Mouse (Mus musculus): ENCODE results near the gene Ccer2.
A peak's percentile ranks its signal among the peaks of the same experiment; 100 is the strongest.

Gene Ccer2

GRCm38 (mm10) chr7:28756079-28756478 is at the start of gene Ccer2:
Gene Ccer2, plus strand, starts transcription at chr7:28756174.
- DNase-seq: no peak

DNA sequence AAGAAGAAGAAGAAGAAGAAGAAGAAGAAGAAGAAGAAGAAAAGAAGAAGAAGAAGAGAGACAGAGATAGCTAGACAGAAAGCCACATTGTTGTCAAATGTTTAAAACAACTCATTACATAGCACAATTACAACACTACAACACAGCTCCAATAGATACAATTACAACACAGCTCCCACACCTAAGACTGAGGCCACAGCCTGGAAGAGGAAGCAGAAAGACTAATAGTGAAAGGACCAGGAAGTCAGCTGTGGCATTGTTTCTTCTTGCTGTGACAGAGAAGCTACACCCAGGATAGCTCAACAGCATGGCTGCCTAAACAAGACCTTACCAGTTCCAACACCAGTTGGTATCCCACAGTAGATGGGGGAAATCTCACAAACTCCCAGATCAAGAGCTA is 46.5 kb upstream of the Ccer2 start:
- no peak for DNase-seq

DNA sequence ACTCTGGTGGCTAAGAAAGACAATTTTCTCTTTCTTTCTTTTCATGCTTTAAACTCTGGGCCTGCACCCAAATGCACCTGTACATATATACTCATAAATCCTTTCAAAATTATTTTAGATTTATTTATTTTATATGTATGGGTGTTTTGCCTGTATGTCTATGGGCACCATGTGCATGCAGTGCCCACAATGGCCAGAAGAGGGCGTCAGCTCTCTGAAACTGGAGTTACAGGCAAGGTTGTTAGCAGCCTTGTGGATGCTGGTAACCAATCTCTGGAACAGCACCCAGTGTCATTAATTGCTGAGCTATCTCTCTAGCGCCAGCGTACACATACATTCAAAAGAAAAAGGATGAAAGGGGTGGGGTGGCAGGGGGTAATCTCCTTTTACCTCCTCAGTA is 45.0 kb upstream of the Ccer2 start:
- DNase-seq: no peak

DNA sequence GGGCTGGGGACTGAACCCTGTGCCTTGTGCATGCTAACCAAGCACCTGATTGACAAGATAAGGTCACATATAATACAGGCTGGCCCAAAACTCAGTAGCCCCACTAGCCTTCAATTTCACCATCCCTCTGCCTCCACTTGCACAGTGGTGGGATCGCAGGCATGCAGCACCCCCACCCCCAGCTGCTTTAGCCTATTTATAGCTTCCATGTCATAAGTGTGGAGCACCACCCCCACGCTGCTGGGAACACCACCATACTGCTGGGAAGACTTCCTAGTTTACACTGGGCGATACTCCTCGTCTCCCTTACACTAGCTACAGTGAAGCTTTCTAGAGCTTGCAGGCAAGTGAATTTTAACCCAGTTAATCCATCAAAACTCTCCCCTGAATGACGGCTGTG is 41.3 kb upstream of the Ccer2 start:
- no peak for DNase-seq

GRCm38 (mm10) chr7:28715598-28715997 is 40.4 kb upstream of the Ccer2 start:
- DNase-seq: no peak

GRCm38 (mm10) chr7:28716590-28717281 is 39.2 kb upstream of the Ccer2 start, which contains the start of gene Fbxo17:
Gene Fbxo17, plus strand, starts transcription at chr7:28716804.
- DNase-seq: no peak

DNA sequence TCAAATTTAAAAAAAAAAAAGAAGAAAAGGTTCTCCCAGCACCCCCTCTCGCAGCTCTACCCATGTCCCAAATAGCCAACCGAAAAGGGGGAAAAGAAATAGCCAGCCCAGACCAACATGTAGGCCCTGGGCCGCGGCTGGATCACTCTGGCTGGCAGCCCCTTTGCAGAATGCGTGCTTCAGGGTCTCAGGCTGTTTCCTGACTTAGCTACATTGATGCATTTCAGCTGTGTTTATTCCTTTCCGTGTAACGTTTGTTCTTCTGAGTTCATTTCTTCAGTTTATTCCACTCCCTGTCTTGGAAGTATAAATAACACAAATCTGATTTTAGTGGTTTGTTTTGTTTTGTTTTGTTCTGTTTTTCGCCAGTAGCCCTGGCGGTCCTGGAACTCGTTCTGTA is 38.2 kb upstream of the Ccer2 start:
- DNase-seq: no peak

DNA sequence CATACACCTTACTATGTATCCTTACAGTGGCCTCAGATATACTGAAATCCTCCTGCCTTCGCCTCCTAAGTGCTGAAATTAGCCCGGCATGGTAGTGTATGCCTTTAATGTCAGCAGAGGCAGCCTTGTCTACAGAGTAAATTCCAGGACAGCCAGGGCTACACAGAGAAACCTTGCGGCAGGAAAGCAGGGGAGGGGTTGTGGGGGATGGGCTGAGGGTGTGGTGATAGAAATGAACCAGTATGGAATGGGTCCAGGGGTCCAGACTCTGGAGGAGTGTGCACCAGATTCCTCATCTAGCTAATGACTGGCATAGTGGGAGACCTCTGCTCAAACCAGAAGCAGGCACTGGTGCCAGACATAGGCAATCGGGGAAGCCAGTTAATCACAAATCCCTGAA is 36.8 kb upstream of the Ccer2 start:
- no peak for DNase-seq

GRCm38 (mm10) chr7:28719650-28720049 is 36.3 kb upstream of the Ccer2 start:
- DNase-seq: no peak

DNA sequence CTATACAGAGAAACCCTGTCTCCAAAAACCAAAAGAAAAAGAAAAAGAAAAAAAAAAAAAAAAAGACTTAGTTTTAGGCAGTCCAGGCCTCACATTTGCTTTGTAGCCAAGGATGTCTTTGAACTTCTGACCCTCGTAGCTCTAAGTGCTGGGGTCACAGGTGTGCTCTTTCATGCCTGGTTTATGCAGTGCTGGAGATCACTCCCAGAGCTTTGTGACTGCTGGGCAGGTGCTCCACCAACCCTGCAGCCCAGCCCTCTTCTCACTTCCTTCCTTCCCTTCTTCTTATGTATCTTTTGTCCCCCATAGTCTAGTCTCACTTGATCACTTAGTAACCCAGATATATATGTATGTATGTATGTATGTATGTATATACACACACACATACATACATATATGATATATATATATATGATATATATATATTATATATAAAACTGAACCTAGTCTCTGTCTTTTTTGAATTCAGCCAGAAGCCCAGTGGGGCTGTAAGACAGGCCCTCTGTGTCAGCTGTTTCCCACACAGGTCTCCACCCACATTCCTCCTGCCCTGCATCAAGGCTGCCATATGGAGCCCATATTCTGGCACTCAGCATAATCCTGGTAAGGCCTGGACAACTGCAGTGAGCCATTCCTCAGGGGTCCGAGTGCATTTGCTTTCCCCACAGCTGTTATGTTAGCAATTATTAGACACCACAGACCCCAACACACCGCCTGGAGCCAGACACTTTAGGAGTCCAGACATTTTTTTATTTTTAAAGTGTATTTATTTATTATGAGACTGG is 35.0 kb upstream of the Ccer2 start:
- DNase-seq: no peak

- no peak for DNase-seq
Observed at GRCm38 (mm10) chr7:28722079-28722478, 33.9 kb upstream of the Ccer2 start.

- DNase-seq: no peak
Observed at GRCm38 (mm10) chr7:28724613-28725012, 31.4 kb upstream of the Ccer2 start.

DNA sequence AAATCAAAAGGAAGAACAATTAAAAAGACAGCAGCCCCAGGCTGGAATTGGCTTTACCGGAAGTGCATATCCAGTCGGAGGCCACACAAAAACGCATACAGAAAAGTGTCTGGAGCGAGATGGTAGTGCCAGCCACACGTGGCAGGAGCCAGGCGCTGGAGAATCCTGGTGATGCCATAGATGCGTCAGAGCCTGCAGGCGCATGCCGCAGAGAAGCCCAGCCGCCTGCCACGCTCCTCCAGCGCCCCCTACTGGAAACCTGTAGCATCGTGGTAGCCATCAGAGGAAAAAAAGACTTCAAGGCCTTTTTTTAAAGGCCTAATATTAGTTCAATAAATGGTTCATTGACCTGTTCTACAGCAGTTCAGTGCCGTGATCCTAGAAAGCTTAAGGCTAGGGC is 29.4 kb upstream of the Ccer2 start:
- peak; percentile 59 for DNase-seq

GRCm38 (mm10) chr7:28727649-28728340 is 28.2 kb upstream of the Ccer2 start:
- DNase-seq: no peak

GRCm38 (mm10) chr7:28732341-28733142 is 23.4 kb upstream of the Ccer2 start:
- peak; percentile 95 for DNase-seq

DNA sequence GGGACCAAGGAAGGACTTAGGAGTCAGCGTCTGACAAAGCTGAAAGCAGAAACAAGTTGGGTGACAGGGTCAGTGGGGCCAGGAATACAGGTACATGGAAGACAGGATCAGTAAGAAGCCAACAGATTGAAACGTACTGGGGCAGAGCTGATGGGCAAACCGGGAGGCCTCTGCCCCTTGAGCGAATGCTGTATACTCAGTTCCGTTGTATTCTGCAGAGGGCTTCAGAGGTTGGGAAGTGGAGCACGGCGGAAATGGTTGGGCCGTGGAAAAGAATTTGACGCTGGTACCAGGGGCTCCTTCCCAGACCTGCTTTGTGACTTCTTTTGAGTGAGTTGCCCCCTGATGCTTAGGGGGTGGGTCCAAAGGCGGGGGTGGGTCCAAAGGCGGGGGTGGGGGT is 22.8 kb upstream of the Ccer2 start:
- no peak for DNase-seq

DNA sequence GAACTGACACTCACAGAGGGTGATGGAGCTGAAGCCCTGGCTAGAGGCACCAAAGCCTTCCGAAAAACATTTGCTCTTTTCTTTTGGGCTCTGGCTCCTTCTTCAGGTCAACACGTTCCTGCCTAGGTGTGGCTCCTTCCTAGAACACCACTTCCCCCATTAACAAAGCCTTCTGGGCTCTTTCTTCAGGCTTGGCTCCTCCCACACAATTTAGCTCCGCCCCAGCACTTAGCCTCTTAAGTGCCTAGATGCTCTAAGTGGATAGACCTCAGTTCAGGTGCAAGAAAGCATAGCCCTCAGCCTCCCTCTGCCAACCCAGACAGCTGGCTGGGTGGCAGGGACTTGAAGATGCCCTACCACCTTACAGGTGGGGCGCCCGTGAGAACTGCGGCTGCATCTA is 20.3 kb upstream of the Ccer2 start:
- DNase-seq: no peak

DNA sequence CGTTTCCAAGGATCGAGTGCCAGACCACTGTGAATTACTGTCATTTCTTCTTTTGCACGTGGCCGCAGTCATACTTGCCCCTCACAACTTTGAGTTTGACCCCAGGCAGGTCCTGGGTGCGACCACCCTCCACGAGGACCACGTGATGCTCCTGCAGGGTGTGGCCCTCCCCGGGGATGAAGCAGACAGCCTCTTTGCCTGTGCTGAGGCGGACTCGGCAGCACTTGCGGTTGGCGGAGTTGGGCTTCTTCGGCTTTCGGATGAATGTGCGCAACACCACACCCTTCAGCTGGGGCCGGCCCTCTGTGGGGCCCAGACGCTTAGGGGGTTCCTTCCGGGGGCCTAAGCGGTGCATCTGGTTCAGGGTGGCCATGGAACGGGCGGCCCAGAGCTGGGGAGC is 16.1 kb upstream of the Ccer2 start:
- no peak for DNase-seq

DNA sequence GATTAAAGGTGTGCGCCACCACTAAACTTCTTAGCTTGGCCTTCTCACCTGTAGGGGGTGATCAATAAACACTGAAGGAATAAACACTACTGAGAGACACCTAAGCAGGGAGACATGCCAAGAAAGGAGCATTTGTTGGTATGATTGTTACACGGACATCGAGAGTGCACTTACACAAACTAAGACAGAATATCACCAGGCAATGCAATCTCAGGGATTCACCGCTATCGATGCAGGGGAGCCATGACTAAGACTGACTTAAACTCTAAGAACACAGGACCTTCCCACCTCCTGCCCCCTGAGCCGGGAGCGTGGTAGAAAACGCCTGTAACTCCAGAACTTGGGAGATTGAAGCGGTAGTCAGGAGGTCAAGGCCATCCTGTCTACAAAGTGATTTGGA is 15.0 kb upstream of the Ccer2 start:
- DNase-seq: no peak

GRCm38 (mm10) chr7:28741368-28741708 is 14.6 kb upstream of the Ccer2 start:
- no peak for DNase-seq

- peak; percentile 99 for DNase-seq
Observed at GRCm38 (mm10) chr7:28741709-28742438, 14.1 kb upstream of the Ccer2 start, which contains the start of the genes Mrps12 and Sars2. Gene Mrps12, minus strand, starts transcription at chr7:28741820. Gene Sars2, plus strand, starts transcription at chr7:28741992.

DNA sequence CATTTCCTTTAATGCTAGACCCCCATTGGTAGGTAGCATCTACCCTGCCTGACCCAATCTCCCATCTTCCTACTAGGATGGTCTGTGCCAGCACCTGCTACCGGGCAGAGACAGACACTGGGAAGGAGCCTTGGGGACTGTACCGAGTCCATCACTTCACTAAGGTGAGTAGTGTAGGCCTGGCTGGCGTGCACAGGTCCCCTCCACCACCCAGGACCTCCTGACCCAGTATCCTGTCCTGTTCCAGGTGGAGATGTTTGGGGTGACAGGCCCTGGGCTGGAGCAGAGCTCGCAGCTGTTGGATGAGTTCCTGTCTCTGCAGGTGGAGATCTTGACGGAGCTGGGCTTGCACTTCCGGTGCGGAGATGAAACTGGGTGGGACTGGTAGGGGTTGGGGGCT is 6.0 kb upstream of the Ccer2 start:
- no peak for DNase-seq
